Mouse (Mus musculus) intestine, embryonic 14.5 days (tissue): ENCODE data around the gene Cmtm8. TPM values are rescaled to one million over a fixed set of nuclear protein-coding genes. Genes with fewer than 3 reads are reported as not detected.

Experiments used
- ATAC-seq: fragments of 200-750 bp; cut with Nextera tagmentation; replicated peaks from 2 replicates; pipeline ENCODE4 v1.8.0; 2017; ENCODE audit warnings: low read depth, moderate number of reproducible peaks, moderate TSS enrichment, moderate library complexity; ENCODE audit not compliant: low FRiP score, low TSS enrichment
- DNase-seq: peaks from one replicate; pipeline ENCODE4 v3.0.0-alpha.2; 2018; ENCODE audit warnings: low spot score
- H3K27ac ChIP-seq: fragments of 300-500 bp; sonication (generic); 2 replicates; pipeline ENCODE4 v1.5.1; 2014; ENCODE audit warnings: low read depth, mild to moderate bottlenecking, control low read depth
- H3K27me3 ChIP-seq: fragments of 300-500 bp; sonication (generic); replicated peaks from 2 replicates; pipeline ENCODE4 v1.6.1; 2014; ENCODE audit warnings: low read length, control low read depth; ENCODE audit not compliant: control insufficient read depth, insufficient read depth
- H3K36me3 ChIP-seq: fragments of 300-500 bp; sonication (generic); 2 replicates; pipeline ENCODE4 v1.6.1; 2014; ENCODE audit warnings: low read length, control low read depth; ENCODE audit not compliant: control insufficient read depth, insufficient read depth
- H3K4me1 ChIP-seq: fragments of 300-500 bp; sonication (generic); replicated peaks from 2 replicates; pipeline ENCODE4 v1.6.1; 2014; ENCODE audit warnings: low read length, control low read depth, mixed read lengths; ENCODE audit not compliant: control insufficient read depth, insufficient read depth
- H3K4me2 ChIP-seq: fragments of 300-500 bp; sonication (generic); 2 replicates; pipeline ENCODE4 v1.6.1; 2014; ENCODE audit warnings: low read length
- H3K4me3 ChIP-seq: fragments of 300-500 bp; sonication (generic); 2 replicates; pipeline ENCODE4 v1.5.1; 2014; ENCODE audit warnings: low read depth, low read length, control low read depth, mixed read lengths
- H3K9ac ChIP-seq: fragments of 300-500 bp; sonication (generic); 2 replicates; pipeline ENCODE4 v1.6.1; 2014; ENCODE audit warnings: mild to moderate bottlenecking, low read length
- H3K9me3 ChIP-seq: fragments of 300-500 bp; sonication (generic); 2 replicates; pipeline ENCODE4 v1.6.1; 2016; ENCODE audit warnings: low read length, control low read depth; ENCODE audit not compliant: control insufficient read depth
- WGBS: fragments of 180-500 bp; shearing (Covaris S2); extraction: QIAGEN DNeasy Blood & Tissue Kit; methylation state at CpG from one replicate; pipeline ENCODE4 v1.1.7; 2014; 5-methylcytosine and 5-hydroxymethylcytosine counted together
- polyA plus RNA-seq: library from polyadenylated mRNA; unstranded; fragments of >200 nt; fragmentation: Nextera tagmentation; extraction: Ambion mirVana; gene quantifications from 2 replicates; pipeline ENCODE4 v1.2.1, GENCODE M21; 2014

Gene Cmtm8
- polyA plus RNA-seq, 1 experiment from 2014 or later = 42.4 TPM

- ATAC-seq (no peak), DNase-seq (no peak)
- 62% methylated on average over 4 of the region's 4 CpGs for WGBS
These were observed 28.6 kb downstream of the Cmtm8 start for GRCm38 (mm10) chr9:114815315-114815714.

GRCm38 (mm10) chr9:114812001-114812400 lies 32.0 kb downstream of the Cmtm8 start:
- no peak for ATAC-seq
- no peaks in the 10 kb centered on the region; the same call in 1 of the 2 replicates for H3K4me1 ChIP-seq
- WGBS = 78% methylated on average over 4 of the region's 4 CpGs

More at GRCm38 (mm10) chr9:114815315-114815714, 28.6 kb downstream of the Cmtm8 start:
- no peaks in the 10 kb centered on the region for H3K9me3 ChIP-seq
- H3K4me3 ChIP-seq = no peak overlapping the region
- H3K27ac ChIP-seq = no peak overlapping the region
- H3K4me1 ChIP-seq = no peaks in the 10 kb centered on the region; the same call in 1 of the 2 replicates
- H3K27me3 ChIP-seq = no peaks in the 10 kb centered on the region
- H3K4me2 ChIP-seq = no peak overlapping the region
- H3K36me3 ChIP-seq = no peaks in the 10 kb centered on the region
- no peak overlapping the region for H3K9ac ChIP-seq

GRCm38 (mm10) chr9:114810837-114811236 lies 33.1 kb downstream of the Cmtm8 start:
- no peak for DNase-seq
- H3K4me1 ChIP-seq = no peaks in the 10 kb centered on the region; the same call in 1 of the 2 replicates
- WGBS = 58% methylated on average over 11 of the region's 11 CpGs
- ATAC-seq = no peak
- H3K9ac ChIP-seq = no peak overlapping the region
- peak overlapping the region; percentile 19 for H3K4me2 ChIP-seq
- no peak overlapping the region for H3K4me3 ChIP-seq
- no peaks in the 10 kb centered on the region for H3K9me3 ChIP-seq
- no peaks in the 10 kb centered on the region for H3K27me3 ChIP-seq
- H3K27ac ChIP-seq = no peak overlapping the region; the same call in 1 of the 2 replicates
- H3K36me3 ChIP-seq = no peaks in the 10 kb centered on the region

More at GRCm38 (mm10) chr9:114812001-114812400, 32.0 kb downstream of the Cmtm8 start:
- H3K4me2 ChIP-seq = no peak overlapping the region
- no peaks in the 10 kb centered on the region for H3K36me3 ChIP-seq
- no peaks in the 10 kb centered on the region for H3K9me3 ChIP-seq
- no peak overlapping the region for H3K9ac ChIP-seq
- H3K27ac ChIP-seq = no peak overlapping the region
- no peak overlapping the region for H3K4me3 ChIP-seq
- no peak for DNase-seq
- no peaks in the 10 kb centered on the region for H3K27me3 ChIP-seq

GRCm38 (mm10) chr9:114808671-114809070 lies 35.3 kb downstream of the Cmtm8 start:
- no peak overlapping the region for H3K27ac ChIP-seq
- peaks cover 8% of the 10 kb centered on the region; the same call in 1 of the 2 replicates for H3K4me1 ChIP-seq
- H3K4me3 ChIP-seq = no peak overlapping the region
- no peak overlapping the region for H3K4me2 ChIP-seq
- no peaks in the 10 kb centered on the region for H3K9me3 ChIP-seq
- 51% methylated on average over 5 of the region's 5 CpGs for WGBS
- no peaks in the 10 kb centered on the region for H3K36me3 ChIP-seq
- no peaks in the 10 kb centered on the region for H3K27me3 ChIP-seq
- H3K9ac ChIP-seq = no peak overlapping the region
- ATAC-seq = peak; percentile 84
- no peak for DNase-seq

GRCm38 (mm10) chr9:114807261-114807660 lies 36.7 kb downstream of the Cmtm8 start:
- Histone ChIP-seq H3K4me3 (no peak overlapping the region), H3K9ac (no peak overlapping the region), H3K4me1 (peaks cover 8% of the 10 kb centered on the region; the same call in 1 of the 2 replicates), H3K4me2 (no peak overlapping the region), H3K27ac (no peak overlapping the region), H3K27me3 (no peaks in the 10 kb centered on the region), H3K36me3 (no peaks in the 10 kb centered on the region), H3K9me3 (no peaks in the 10 kb centered on the region)
- 62% methylated on average over 8 of the region's 8 CpGs for WGBS
- DNase-seq = no peak
- ATAC-seq = no peak

- Histone ChIP-seq H3K4me3 (no peak overlapping the region), H3K4me1 (peaks cover 8% of the 10 kb centered on the region; the same call in 1 of the 2 replicates), H3K36me3 (no peaks in the 10 kb centered on the region), H3K9ac (no peak overlapping the region), H3K9me3 (no peaks in the 10 kb centered on the region), H3K4me2 (0 out of 2 replicates have a peak overlapping the region, but pooled peaks have one; percentile 8), H3K27ac (no peak overlapping the region), H3K27me3 (no peaks in the 10 kb centered on the region)
- WGBS = 56% methylated on average over 19 of the region's 19 CpGs
- no peak; the same call in 1 of the 2 replicates for ATAC-seq
- no peak for DNase-seq
These were observed 38.7 kb downstream of the Cmtm8 start for GRCm38 (mm10) chr9:114805151-114805671.

GRCm38 (mm10) chr9:114802191-114802590 lies 41.8 kb downstream of the Cmtm8 start:
- Histone ChIP-seq H3K9me3 (no peaks in the 10 kb centered on the region), H3K9ac (no peak overlapping the region), H3K27ac (no peak overlapping the region), H3K36me3 (no peaks in the 10 kb centered on the region), H3K4me3 (no peak overlapping the region), H3K27me3 (no peaks in the 10 kb centered on the region), H3K4me2 (no peak overlapping the region), H3K4me1 (peaks cover 16% of the 10 kb centered on the region)
- WGBS = 79% methylated on average over 1 of the region's 1 CpGs
- no peak for ATAC-seq
- DNase-seq = no peak

- no peak for DNase-seq
- no peak overlapping the region for H3K4me2 ChIP-seq
- H3K36me3 ChIP-seq = no peaks in the 10 kb centered on the region
- H3K9ac ChIP-seq = no peak overlapping the region
- H3K27ac ChIP-seq = no peak overlapping the region
- H3K9me3 ChIP-seq = no peaks in the 10 kb centered on the region
- no peaks in the 10 kb centered on the region for H3K27me3 ChIP-seq
- peaks cover 16% of the 10 kb centered on the region for H3K4me1 ChIP-seq
- no peak overlapping the region for H3K4me3 ChIP-seq
- no peak for ATAC-seq
- whole genome bisulfite sequencing = 46% methylated on average over 15 of the region's 15 CpGs
These were observed 42.7 kb downstream of the Cmtm8 start for GRCm38 (mm10) chr9:114801301-114801700.

GRCm38 (mm10) chr9:114799498-114800107 lies 44.4 kb downstream of the Cmtm8 start:
- no peaks in the 10 kb centered on the region for H3K27me3 ChIP-seq
- H3K9me3 ChIP-seq = no peaks in the 10 kb centered on the region
- H3K4me1 ChIP-seq = peaks cover 8% of the 10 kb centered on the region
- no peak for ATAC-seq
- 46% methylated on average over 10 of the region's 10 CpGs for WGBS
- H3K4me2 ChIP-seq = no peak overlapping the region
- H3K27ac ChIP-seq = no peak overlapping the region
- H3K9ac ChIP-seq = no peak overlapping the region
- no peak overlapping the region for H3K4me3 ChIP-seq
- DNase-seq = no peak
- no peaks in the 10 kb centered on the region for H3K36me3 ChIP-seq
